Mouse (Mus musculus) lung, adult 2 months (tissue): ENCODE results near the gene Zfp839.

Experiments used
- CTCF ChIP-seq: fragments of 200-500 bp; IDR thresholded peaks from 2 replicates; pipeline ENCODE4 v1.5.1; 2011; ENCODE audit warnings: mild to moderate bottlenecking, low read length, control low read depth; ENCODE audit not compliant: insufficient read depth
- POLR2A ChIP-seq: fragments of 200-500 bp; IDR thresholded peaks from 2 replicates; pipeline ENCODE4 v1.6.1; 2011; ENCODE audit warnings: low read depth, mild to moderate bottlenecking, control low read depth, low read length, borderline replicate concordance; ENCODE audit errors: extremely low read depth

GRCm38 (mm10) chr12:110804261-110804660 is 45.8 kb upstream of the Zfp839 start:
- TF ChIP-seq CTCF (no peak), POLR2A (no peak)
